Mouse (Mus musculus) G1E-ER4 (cell line): ENCODE results near the gene Stx11. TPM values are rescaled to one million over a fixed set of nuclear protein-coding genes. Genes with fewer than 3 reads are reported as not detected.

Source experiments
- GATA1 ChIP-seq: IDR thresholded peaks from one replicate; pipeline ENCODE4 v1.8.0; 2012; ENCODE audit warnings: low read length, inconsistent platforms
- polyA plus RNA-seq: library from polyadenylated mRNA; stranded (reverse); fragments of >175 nt; gene quantifications from 2 replicates; pipeline ENCODE4 v1.2.3, GENCODE M21; 2012

Gene Stx11
- 15.0 and 18.4 TPM in 2 replicates for polyA plus RNA-seq

DNA sequence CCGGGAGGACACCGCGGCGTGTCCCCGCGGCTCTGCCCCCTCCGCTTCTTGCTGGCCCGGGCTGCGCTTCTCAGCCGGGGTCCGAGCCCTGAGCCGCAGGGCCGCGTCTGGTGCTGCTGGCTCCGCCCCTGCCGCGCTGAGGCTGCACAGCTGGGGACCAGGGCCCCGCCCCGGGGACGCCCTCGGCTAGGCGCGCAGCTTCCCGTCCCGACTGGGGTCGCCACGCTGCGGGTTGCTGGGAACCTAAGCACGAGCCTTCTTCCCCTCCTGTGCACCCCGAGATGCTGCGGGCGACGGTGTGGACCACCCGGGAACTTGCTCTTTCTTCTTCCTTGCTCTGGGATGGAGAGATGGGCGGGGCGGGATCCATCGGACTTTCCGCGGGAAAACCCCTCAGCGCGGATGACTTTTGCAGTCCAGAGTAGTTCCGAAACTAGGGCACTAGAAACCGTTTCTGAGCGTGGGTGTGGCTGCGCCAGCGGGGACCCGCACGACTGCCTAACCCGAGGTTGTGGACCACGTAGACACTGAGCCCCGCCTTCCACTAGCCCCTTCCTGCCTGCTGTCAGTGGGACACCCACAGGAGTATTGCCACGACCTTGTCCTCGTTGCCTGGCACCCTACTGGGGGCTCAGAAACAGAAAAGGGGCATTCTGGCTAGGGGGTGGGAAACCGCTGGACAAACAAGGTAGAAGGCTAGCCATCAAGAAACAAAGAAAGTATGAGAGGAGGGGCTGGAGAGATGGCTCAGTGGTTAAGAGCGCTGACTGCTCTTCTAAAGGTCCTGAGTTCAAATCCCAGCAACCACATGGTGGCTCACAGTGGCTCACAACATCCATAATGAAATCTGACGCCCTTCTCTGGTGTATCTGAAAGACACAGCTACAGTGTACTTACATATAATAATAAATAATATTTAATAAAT is at the start of gene Stx11:
Gene Stx11 (minus strand): TSS at position 148 of the 925 bp plus-strand sequence.
- no peak for TF ChIP-seq GATA1

DNA sequence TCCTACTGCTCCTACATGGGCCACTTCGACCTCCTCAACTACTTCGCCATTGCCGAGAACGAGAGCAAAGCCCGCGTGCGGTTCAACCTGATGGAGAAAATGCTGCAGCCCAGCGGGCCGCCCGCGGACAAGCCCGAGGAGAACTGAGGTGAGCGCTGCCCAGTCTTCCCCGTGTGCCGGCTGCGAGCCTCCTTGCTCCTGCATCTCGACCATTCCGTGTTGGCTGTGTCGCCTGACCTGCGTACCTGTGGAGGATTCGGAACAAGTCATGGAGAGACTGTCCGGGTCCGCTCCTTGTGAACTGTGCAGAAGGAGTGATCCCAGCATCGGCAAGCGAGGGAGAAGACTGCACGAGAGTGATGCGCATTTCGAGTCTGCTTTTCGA is 44.6 kb upstream of the Stx11 start:
- no peak for TF ChIP-seq GATA1

DNA sequence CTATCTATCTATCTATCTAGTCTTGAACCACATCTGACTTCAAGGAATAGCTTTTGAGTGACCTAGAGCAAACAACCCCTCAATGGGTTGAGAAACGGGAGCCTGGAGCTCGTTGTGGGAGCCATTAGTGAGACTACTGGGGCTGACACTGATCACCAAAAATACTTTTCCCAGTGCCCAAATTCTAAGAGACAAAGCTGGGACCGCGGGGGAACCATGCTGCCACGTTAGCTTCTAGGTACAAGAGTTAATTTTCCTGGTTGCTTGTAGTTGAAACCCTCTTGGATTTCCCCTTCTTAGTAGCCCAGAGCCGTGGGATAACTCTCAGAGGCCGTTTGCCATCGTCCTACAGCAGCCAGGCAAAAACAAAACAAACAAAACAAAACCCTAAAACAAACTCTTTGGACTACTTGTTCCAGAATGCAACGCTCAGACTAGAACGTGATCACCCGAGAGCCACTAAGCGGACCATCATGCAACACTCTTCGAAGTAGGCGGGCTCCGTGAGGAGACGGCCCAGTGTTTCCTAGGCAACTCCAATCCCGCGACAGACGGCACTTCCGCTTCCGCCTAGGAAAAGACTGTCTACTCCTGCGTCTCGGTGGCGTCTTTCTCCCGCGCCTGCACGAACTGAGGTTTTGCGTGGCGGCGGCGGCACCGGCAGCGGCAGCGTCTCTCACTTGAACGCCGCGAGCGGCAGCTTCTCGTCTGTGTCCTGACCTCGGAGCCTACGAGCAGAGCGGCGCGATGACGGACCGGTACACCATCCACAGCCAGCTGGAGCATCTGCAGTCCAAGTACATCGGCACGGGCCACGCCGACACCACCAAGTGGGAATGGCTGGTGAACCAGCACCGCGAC is 44.0 kb upstream of the Stx11 start:
- no peak for TF ChIP-seq GATA1

DNA sequence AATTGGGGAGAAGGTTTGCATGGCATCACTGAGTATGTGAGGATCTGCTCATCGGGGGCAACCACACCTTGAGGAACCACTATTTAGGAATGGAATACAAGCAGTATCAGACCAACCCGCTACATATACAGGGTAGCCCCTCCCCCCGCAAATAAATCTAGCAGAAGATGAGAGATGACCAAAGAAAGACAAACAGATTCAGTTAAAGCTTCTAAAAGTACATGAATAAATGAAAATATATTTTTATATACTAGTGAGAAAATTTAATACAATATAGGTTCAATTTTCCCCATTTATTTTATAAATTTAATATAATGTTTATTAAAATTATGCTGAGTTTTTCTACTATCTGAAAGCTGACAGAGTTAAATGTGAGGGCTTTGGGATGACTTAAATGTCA is 40.9 kb upstream of the Stx11 start, which contains the start of gene Sf3b5:
Gene Sf3b5 (plus strand): TSS at position 301 of the 400 bp plus-strand sequence.
- TF ChIP-seq GATA1, result no peak

DNA sequence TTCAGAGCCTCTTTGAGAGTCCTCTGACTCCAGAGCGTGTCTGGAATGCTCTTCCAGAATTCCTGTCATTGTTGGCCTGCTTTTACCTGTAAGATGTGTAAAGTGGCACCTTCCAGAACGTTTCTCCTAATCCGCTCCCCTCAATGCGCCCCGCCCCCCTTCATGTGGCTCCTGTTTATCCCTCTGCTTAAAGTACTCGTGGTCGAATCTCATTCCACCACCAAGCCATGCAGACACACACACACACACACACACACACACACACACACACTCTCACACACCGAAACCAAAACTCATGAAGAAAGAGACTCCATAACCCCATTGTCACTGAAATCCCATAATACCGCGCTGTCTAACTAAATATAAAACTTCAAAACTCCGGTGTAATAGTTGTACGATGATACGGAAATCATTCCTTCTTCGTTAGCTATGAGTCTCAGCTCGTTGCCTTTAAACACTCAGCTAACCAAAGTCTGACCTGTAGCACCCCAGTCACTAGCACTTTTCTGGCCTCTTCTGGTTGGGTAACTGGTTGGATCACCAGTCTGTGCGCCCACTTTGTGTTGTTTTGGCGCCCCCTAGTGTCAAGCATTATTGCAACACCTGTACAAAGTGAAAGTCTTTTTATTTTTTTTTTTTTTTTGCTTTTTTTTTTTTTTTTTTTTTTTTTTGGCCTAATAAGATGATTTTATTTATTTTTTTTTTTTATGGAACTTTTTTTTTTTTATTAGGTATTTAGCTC is 32.8 kb upstream of the Stx11 start:
- no peak for TF ChIP-seq GATA1

DNA sequence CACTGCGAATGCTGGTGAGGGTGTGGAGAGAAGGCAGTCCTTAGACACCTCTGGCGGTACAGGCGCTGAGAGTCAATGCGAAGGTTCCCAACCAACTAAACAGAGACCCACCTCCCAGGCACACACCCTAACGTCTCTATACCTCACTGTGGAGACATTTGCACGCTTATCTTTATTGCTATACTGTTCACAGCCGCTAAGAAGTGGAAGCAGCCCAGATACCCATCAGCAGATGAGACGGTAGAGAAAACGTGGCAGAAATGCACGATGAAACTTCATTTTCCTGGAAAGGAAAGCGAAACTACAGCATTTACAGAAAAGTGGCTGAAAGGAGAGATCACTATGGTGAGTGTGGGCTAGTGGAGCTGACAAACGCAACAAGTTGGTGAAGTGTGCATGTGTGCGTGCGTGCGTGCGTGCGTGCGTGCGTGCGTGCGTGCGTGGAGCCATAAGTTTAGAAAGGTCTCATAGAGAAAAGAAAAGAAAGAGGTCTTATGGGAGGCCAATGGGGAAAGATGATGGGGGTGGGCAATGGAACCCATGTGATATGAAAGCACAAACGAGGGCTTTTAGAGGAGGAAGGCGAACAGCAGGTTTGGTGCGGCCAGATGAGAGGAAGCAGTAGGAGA is 29.4 kb upstream of the Stx11 start:
- TF ChIP-seq GATA1, result peak; percentile 37

DNA sequence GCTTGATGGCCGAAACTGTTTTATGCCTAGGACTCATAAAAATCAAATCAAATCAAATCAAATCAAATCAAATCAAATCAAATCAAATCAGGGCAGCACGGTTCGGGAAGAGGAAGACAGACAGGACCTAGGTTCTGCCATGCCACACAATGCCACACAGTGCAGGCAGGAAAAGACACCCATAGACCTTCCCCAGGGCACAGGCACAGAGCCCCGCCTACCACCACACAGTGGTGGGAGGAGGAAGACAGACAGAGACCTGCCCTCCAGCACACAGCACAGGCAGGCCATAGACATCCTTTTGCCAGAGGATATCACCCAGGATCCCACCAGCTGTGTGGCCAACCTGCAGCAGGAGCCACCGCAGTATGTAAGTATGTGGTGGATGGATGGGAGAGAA is 27.9 kb upstream of the Stx11 start:
- TF ChIP-seq GATA1, result no peak

DNA sequence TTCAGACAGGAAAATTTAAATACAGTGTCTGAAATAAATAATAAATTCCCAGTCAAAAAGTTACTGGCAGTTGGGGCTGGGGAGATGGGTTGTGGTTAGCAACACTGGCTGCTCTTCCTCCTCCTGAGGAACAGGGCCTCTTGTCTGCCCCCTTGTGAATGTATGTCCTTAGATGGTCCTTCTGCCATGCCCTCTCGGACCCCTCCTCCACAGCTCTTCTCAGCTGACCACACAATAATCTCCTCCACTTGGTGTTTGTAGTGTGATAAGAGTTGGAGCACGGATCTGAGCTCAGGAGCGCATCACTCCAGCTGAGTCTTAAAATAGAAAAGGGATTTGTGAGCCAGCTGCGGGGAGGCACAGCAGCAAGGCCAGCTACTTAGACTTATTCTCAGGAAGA is 22.8 kb upstream of the Stx11 start:
- peak; percentile 26 for TF ChIP-seq GATA1

DNA sequence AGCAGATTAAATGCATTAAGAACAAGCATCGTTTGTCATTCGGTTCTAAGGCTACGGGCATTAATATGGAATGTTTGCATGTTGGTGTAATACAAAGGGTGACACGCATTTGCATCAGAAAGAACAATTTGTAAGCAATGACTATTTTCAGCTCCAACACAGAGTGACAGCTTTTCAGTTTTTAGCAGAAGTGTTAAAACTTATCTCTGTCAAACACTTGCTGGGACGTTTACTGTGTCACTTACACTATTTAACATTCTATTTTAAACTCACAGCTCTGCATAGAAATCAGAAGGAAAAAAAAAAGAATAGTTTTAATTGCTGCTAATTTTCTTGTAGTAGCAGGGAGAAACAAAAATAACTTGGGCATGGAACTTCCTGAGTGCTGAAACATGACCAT is 22.4 kb upstream of the Stx11 start:
- no peak for TF ChIP-seq GATA1

DNA sequence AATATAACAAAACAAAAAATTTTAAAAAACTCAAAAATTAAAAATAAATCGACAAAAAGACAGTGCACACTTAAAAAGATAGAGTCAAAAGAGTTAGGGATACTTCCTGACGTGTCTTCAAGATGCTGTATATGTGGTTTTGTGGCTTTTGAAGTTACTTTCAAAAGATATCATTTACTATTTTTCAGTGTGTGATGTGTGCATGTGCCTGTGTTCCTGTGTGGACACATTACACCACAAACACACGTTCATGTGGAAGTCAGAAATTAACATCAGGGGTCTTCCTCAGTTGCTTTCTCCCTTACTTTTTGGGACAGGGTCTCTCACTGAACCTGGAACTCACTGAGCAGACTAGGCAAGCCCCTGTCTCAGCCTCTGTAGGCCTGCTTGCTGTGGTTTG is 20.9 kb upstream of the Stx11 start:
- TF ChIP-seq GATA1, result no peak

DNA sequence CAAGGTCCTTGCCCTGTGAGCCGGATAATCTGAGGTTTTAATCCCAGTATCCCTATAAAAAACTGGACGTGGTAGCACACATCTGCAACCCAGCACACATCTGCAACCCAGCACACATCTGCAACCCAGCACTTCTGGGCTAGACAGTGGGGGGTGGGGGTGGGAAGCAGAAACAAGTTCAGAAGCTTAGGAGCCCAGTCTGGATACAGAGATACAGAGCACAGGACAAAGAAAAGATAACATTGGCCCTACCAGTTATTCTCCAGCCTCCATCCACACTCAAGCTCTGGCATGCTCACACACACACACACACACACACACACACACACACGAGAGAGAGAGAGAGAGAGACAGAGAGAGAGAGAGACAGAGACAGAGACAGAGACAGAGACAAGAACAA is 19.4 kb upstream of the Stx11 start:
- TF ChIP-seq GATA1, result no peak

DNA sequence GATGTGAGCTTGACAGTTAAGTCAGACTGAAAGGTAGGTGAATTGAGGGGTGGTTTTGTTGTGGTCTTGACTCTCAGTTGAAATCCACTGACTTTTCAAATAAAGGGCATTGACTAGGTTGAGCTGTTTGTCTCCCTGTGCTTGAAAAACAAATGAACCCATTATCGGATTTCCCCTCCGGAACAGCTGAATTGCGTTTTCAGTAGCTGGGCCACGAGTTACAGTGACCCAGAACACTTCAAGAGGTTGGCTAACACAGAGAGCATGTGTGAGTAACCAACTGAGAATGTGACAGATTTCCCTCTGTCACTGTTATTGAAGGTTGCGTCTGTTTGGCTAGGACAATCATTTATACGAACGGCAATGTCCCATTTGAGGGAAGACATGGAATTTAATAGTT is 17.0 kb upstream of the Stx11 start:
- TF ChIP-seq GATA1, result no peak

DNA sequence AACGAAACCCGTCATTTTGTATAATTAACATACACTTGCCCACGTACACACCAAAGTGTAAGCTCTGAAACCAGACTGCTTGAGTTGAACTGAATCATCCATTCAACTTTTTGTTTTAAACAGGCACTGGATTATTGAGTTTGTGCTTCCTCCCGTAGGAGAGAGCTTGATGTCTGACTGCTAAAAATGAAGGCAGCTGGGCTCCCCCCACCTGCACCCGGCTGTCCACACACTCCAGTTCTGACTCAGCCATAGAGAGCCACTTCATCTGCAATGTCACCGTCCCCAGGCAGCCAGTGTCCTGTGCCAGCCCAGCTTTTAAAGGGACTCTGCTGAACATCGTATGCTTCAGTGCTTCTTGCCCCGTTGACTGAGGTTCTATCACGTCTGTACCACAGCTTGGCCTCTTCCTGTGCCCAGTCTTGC is 13.7 kb upstream of the Stx11 start:
- no peak for TF ChIP-seq GATA1

DNA sequence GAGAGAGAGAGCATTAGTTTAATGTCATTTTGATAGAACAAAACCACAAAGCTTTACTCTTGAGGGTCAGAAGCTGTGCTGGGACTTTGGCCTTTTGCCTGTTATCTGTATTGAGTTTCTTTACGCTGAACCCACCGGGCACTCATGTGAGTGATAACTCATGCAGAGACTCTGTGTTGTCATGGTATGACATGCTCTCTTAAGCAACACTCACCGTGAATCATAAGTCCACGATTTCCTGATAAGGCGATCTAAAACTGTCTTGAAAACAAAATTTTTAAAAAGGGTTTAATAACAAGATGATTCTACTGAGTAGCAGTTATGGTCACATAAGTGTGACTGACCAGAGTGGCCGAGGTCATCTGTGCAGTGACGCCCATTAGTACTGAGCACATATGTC is 12.5 kb upstream of the Stx11 start:
- TF ChIP-seq GATA1, result no peak

DNA sequence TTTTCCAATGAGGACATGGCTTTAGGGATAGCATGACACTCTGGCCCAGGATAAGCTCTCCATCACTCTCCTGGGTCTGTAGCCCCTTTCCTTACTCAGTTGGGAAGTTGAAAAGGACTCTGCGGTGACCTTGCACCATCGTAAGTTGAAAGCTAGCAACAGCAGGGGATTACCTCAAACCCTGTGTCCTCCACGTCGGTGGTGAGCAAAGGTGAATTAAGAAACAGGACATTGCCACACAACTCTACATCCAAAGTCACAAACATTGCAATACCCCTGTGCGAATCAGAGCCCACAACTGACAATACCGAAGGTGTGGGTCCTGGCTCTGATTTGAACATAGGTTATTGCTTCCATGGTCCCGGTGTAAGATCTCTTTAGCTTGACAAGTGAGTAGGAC is 11.9 kb upstream of the Stx11 start:
- TF ChIP-seq GATA1, result no peak
